Mouse (Mus musculus) induced T-regulatory cell, adult 2 months (primary cell): ENCODE data around the gene Xkr7.

Source experiments
- DNase-seq: peaks from one replicate; pipeline ENCODE4 v3.0.0-alpha.2; 2012; ENCODE audit warnings: low read depth

Gene Xkr7

DNA sequence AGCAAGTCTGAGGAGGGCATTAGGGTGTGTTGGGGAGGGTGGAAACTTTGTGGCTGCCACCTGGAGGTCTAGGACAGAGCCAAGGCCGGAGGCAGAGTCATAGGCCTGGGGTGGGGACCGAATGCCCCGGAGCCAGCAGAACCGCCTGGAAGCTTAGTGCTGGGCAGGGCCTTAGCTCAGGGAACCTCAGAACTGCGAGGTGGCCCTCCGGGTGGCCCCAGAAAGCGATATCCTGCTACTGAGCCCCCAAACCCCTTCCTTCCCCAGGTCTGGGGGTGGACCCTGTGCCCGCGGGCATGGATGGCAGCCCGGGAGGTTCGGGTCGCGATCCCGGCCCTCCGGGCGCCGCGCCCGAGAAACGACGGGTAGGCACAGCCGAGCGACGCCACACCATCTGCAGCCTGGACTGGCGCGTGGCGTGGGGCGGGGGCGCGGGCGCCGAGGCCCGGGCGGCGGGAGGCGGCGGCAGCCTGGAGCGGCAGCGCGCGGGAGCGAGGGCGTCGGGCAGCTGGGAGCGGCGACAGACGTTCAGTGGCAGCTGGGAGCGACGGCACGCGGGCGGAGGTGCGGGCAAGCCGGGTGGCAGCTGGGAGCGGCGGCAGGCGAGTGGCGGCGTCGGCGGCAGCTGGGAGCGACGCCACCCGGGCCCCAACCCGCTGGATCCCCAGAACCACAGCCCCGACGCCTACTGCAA, 40.0 kb downstream of the Xkr7 start:
- no peak for DNase-seq

DNA sequence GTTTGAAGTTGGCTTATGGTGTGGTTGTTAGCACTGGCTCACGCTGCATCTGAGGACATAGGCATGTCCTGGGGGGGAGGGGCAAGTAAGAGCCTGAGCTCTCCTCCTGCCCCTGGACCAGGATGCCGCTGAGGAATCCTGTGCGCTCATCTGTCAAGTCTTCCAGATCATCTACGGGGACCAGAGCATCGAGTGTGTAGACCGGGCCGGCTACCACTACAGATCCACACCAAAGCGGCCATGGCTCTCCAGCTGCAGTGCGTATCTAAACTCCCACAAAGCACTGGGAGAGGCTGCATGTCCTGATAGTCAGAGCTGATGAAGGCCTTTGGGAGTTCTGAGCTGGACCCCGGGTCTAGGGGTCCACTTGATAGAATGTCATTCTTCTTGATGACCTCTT, 43.0 kb downstream of the Xkr7 start:
- DNase-seq, result no peak

DNA sequence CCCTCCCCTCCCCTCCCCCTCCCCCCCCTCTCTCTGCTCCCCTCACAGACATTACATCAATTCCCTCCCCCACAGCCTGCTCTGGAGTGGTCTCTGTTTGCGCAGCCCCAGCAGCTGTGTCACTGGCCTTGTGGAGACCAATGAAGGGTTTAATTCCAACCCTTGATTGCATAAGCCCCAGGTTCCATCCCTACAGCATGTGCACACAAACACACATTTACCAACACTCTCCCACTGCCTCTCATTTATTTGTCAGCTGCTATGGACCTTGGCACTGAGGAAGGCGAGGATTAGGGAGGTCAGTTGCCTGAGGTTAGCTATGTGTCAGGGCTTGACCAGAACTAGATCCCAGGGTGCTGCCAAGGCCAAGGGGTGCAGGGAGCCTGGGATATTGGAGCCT, 44.3 kb downstream of the Xkr7 start:
- DNase-seq, result no peak

DNA sequence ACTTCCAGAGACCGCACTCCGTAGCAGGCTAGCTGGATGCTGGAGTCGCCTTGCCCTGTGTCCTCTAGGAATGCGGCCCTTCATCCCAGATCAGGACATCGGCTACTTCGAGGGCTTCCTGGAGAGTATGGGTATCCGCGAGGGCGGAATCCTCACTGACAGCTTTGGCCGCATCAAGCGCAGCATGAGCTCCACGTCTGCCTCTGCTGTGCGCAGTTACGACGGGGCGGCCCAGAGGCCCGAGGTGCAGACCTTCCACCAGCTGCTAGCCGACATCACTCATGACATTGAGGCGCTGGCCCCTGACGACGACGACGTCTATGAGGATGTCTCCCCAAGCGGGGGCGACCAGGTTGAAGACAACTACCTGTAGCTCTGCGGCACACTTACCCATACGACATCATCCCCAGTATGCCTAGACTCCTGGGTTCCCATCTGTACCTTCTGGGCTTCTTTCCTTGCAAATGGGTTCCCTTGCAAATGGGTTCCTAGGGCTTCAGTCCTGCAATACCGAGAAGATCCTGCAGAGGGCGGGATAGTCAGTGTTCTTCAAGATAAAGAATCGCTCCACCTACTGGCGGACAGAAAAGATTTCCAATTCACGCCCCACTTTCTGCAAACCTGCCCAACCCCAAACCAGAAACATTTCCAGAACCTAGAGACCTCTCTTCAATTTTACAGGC, 49.3 kb downstream of the Xkr7 start:
- peak; percentile 93 for DNase-seq

DNA sequence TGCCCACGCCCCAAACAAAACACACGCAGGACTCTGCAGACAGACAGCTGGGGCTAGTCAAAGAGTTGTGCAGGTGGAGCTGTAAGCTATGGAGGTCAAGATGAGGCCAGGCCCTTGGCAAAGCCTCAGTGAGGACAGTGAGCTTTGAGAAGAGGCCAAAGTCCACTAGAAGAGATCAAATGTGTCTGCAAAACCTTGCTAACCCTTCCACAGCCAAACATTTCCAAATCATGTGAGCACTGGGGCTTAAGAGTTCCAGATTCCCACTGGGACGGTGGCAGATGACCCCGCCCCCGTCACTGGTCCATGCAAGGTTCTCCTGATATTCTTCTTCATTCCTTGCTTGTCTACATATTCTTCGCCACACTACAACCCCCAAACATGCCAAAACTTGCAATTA, 50.2 kb downstream of the Xkr7 start:
- no peak for DNase-seq

DNA sequence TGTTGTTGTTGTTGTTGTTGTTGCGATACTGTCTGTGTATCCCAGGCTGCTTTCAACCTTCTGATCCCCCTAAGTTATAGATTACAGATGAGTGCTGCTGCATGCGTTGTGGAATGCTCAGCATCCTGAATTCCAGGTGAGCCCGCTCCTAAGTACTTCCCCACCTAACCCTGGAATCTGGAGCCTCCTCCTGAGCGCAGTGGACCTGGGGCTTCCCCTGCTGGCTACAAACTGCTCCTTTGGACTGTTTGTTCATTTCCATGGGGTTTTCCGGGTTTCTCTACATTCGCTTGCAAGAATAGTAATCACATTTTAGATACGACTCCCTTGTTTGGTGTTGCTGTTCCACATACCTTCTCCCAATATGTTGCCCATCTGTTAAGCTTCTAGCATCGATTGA, 51.6 kb downstream of the Xkr7 start:
- DNase-seq, result no peak

DNA sequence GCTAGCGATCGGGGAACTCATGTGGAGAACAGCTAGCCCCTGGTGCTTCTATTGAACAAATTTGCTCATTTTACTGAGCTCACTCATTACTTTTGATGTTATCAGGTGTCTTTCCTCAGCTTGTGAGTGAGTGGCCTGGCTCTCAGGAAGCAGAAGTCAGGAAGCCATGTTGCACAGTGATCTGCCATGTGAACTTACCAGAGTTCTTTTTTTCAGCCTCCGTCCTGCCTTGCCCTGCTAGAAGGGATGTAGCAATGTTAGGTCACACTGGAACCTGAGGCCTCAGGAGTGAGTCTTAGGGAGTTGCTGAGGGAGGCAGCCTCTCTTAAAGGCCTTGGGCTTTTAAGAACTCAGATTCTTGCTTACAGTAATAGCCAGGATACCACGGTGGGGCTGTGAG, 52.2 kb downstream of the Xkr7 start:
- DNase-seq, result no peak

DNA sequence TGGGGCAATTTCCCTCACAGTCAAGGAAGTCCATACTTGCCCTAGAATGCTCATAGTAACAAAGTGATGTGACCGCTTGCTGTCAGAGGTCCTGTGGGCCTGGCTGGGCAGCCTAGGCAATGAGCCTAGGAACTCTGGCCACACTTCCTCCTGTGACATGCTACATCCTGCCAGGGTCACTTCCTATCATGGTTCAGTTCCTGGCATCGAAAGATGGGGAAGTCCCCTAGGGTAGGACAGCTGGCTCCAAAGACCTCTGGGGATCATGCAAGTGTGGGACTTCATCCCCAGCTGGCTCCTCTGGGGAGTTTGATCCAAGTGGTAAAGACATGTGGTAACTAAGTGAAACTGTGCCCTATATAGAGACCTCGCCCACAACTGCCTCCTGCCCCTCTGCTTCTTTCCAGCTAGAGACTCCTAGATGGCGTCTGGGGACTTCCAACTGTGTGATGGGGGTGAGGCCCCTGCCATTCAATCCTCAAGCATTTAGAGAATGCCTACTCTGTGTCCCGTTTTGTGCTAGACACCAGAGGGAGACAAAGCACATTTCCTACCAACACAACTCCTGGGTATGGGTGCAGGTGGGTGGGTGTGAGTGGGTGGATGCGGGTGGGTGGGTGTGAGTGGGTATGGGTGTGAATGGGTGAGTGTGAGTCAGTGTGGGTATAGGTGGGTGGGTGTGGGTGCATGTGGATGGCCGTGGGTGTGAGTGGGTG, 52.8 kb downstream of the Xkr7 start:
- DNase-seq, result no peak

DNA sequence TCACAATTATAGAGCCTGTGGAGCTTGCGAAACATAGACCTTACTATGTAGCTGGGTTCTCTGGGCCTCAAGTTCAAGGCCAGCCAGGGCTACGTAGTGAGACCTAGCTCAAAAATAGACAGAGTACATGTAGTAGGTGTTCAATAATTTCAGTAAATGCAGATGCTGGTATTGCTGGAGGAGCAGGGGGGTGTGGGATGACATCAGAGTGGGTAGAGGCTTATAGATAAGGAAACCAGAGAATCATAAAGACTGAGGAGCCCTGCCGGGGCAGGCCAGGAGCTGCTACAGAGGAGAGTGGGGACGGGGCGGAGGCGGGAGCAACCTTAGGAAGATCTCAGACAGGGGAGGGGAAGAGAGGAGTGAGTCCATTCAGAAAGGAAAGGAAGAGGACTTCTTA, 53.9 kb downstream of the Xkr7 start:
- DNase-seq, result no peak

DNA sequence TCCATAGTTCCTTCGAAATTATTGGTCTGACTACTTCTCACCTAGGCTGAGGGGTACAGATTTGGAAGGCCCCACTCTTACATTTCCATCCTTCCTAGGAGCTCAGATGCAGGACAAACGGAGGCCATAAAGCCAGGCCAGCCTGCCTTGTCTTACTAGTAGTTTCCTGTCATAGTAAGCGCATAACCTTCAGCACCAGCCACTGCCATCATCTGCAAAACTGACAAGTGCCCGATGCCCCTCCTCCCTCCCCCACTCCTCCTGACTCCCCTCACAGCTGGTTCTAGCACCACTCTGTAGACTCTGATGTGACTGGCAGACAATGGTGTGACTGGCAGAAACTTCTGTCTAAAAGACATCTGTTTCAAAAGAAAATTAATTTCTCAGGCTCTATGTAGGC, 54.5 kb downstream of the Xkr7 start:
- no peak for DNase-seq

DNA sequence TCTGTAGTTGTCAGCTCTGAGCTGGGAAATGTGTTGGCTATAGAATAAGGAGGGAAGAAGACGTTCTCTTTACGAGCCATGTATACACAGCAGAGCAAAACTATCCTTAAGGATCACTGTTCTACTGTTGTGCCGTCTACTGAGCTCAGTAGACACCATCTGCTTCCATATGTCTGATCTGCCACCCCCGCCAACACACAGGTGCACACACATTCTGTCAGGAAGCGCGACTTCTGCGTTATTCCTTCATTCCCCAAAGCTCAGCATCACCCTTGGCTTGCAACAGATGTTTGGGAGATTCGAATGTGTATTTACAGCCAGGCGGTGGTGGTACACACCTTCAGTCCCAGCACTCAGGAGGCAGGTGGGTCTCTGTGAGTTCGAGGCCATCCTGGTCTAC, 55.4 kb downstream of the Xkr7 start:
- DNase-seq, result no peak

DNA sequence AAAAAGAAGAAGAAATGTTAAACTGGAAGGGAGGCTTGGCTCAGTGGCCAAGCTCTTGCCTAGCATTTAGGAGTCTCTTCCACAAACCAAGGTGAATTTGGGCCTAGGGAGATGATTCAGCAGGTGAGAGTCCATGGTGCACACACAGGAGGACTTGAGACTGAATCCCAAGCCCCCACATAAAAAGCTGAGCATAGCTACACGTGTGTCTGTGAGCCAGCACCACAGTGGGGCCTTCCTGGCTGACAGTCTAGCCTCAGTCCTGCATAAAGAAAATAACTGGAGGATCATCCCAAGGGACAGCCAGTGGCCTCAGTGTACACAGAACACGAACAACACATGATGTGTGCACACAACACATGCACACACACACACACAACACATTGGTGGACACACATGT, 57.7 kb downstream of the Xkr7 start:
- no peak for DNase-seq

DNA sequence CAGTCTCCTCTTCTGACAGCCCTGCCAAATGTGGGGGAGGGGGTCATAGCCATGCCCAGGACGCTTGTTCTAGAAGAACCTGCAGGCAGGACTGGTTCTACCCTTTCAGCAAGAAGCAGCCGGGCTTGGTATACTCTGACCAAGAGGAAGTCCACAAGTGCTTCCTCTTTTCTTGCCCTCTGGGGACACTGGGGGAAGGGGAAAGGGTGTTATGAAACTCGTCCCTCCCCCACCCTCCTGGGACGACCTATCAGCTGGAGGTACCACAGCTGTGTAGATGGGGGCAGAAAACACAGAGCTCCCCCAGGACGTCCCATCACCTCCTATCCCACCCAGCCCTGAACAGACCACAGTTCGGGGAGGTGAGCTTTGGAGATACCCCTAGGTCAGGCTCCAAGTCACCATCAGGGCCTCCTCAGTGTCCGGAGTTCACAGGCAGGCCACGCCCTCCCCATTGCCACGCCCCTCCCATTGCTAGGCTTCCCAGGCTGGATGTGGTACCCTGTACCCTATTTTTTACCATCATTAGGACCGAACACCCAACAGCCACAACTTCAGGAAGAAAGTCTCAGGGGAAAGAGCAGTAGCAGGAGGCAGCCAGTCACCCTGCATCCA, 59.0 kb downstream of the Xkr7 start:
- DNase-seq, result no peak
